Mouse (Mus musculus) erythroblast, adult 5-6 weeks (primary cell): ENCODE measurements around the gene Auts2. TPM values are rescaled to one million over a fixed set of nuclear protein-coding genes. Genes with fewer than 3 reads are reported as not detected.

Experiments
- ATAC-seq: replicated peaks from 2 replicates; pipeline ENCODE4 v1.8.0; 2016; ENCODE audit warnings: moderate number of reproducible peaks, mild to moderate bottlenecking, moderate TSS enrichment, inconsistent platforms; ENCODE audit not compliant: poor library complexity, low FRiP score, severe bottlenecking
- total RNA-seq, 2 experiments: library from RNA; stranded (forward) in 1 of 2; stranded (reverse) in 1 of 2; fragments of 150-400 nt in 1 of 2; fragments of 200-764, 138-1000 nt in 1 of 2; gene quantifications; 2 replicates each; pipeline versions ENCODE4 v1.2.3 to v1.2.4; 2015 to 2017; ENCODE audit warnings: low replicate concordance in 2 of 2

The Auts2 gene
- total RNA-seq, 2 experiments from 2014 or later, result 0.34 to 1.2 TPM

DNA sequence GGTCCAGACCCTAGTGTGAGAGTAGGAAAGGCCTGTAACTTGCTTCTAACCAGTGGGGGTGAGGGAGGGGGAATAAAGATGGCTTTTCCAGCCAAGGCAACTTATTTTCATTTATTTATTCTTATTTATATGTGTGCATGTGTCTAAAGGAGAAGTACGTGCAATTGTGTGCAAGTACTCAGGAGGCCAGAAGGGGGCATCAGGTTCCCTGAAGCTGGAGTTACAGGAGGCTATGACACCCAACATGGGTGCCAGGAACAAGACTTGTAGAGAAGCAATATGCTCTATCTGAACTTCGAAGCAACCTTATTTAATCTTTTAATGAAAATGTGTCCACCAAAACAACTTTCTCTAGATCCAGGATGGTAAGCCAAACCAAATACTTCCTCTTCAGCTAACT lies 39.7 kb downstream of the Auts2 start:
- ATAC-seq, result no peak

- ATAC-seq, result no peak
Measured at GRCm38 (mm10) chr5:132502036-132502435, 41.1 kb downstream of the Auts2 start.

DNA sequence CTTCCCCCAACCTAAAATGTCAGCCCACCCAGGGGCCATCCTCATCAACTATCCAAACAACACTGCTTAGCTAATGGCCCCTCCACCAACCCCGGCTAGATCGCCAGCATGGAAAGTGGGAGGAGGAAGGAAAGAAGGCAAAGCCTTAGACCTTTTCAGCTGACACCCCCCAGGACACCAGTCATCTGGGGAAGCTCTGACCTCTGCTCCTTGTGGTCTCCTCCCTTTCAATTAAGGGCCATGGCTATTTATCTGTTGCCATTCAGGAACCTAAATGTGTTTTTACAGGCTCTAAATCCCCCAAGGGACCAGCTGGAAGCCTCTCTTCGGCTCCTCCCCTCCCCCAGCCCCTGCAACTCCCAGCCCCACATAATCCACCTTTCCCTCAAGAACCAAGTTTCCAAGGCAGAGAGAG lies 42.3 kb downstream of the Auts2 start:
- no peak for ATAC-seq

DNA sequence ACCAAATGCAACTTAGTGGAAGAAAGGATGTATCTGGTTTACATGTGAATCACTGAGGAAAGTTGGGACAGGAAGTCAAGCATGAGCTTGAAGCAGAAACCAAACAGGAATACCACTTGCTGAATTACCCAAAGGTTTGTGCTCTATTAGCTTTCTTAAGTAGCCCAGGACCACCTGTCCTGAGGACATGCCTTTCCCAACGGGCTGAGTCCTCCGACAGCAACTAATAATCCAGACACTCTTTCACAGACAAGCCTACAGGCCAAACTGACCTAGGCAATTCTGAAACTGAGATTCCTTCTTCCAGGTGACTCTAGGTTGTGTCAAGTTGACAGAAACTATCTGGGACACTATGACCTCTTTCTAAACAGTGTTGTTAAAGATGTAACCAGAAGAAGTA lies 44.2 kb downstream of the Auts2 start:
- no peak for ATAC-seq

DNA sequence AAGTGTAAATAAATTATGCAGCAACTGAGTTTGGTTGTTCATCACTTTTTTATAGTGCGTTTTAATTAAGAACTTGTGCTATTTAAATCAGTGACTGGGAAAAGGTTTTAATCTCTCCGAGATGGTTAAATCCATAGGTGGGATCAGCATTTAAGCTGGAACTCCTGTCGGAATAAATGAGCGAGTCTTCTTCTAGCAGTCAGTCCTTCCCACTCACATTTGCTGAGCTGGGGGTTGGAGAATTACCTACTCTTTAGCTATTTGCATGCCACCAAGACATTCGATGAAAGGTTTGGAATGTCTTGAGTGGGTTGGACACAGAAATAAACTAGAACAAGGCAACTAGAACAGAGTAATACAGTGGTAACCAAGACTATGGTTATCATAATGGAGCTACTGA lies 45.1 kb downstream of the Auts2 start:
- no peak for ATAC-seq

DNA sequence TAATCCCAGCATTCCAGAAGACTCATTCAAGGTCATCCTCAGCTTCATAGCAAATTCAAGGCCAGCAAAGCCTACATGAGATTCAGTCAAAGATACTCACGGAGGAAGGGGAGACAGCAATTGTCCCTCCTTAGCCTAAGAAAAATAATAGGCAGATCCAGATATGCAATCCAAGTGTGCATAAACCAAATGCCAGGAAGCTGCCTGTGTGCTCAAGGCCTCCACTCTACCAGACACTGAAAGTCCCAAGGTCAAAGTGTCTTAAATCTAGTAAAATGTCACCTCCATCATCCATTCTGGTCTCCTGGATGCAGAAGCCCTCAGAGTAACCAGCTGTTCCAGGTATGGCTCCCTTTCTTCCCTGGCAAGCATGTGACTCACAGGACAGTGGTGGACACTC lies 50.4 kb downstream of the Auts2 start:
- ATAC-seq, result no peak

GRCm38 (mm10) chr5:132492040-132492439 lies 51.1 kb downstream of the Auts2 start:
- no peak for ATAC-seq

DNA sequence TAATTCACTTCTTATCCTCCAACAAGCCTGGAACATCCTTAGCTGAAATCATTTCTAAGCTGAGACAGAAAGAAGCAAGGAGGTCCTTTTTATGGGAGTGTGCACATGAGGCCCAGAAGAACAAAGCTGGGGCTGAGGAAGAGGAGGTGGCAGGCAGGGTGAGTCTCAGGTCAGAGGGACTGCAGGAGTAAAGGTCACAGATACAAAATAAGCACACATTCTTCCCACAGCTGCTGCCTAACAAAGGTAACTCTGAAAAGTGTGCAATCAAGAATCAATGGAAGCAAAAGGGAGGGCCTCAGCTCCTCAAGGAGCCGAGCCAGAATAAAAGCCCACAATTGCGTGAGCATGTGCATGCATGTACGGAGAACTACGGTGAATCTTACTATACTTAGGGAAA lies 51.6 kb downstream of the Auts2 start:
- no peak for ATAC-seq

DNA sequence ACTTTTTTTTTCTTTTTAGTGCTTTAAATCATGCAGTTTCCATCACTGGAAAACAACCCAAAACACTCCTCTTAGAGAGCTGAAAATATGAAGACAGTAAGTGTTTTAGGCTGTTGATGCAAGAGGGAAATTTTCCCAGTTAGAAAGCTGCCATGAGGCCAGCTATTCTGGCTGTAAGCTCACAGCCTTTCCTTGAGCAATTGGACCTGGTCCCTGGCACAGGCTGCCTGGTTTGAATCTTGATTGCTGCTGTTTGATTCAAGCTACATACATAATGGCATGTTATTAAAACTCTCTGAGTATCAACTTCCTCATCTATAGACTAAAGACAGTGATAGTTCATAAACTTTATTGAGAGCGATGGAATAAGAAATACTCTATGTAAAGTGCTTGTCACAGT lies 52.8 kb downstream of the Auts2 start:
- ATAC-seq, result no peak

DNA sequence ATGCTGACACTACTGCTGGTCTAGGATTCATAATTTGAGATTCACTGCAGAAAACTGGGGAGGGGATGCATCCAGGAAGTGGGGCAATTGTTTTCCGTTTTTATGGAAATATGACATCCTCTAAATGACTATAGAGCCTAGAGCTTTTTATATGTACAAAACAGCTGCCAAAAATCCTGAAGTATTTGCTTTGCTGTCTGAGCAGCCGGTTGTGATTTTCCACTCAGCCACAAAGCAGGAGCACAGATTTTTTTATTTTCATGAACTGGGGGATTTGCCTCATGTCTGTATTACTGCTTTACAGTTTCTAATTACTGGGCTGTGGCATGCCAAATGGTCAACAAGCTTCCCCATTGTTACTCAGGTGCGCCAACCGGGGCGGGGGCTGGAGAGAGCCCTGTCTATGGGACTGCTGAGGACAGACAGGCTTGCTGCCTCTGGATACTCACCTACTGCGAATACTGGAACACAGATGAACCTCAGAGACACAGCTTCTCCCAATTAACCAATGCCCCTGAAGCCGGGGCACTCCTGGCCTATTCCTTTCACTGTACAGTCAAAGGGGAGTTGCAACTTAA lies 53.3 kb downstream of the Auts2 start:
- no peak for ATAC-seq

DNA sequence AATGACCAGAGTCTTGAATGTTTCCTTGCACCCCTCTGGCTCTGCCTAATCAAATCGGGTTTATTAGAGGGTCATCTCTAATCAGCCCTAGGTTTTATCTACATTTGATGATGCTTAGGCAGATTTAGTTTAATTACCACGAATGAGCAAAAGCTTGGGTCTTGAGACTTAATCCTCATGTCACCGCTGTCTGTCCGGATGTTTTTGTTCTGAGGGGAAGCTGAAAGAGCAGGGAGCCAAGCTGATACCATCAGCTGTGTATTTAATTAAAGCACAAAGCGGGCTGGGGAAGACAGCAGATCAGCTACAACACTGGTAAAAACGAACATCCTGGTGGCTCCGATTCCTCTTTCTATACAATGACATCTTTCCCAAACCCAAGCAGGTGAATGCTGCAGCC lies 56.3 kb downstream of the Auts2 start:
- no peak for ATAC-seq

DNA sequence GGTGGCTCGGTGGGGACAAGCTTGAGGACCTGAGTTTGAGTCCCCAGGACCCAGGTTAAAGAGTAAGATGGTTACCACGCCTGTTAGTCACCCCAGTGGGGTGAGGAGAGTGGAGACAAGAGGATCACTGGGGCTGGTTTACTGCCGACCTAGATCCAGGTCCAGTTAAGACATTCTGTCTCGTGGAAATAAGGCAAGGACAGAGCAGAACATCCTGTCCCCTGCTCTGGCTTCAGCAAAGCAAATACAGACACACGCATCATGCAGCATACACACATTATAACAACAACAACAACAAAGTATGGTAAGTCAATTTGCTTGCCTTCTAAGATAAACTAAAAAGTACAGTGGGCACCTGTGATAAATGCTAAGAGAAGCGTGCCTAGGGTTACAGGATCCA lies 57.1 kb downstream of the Auts2 start:
- no peak for ATAC-seq

- ATAC-seq, result no peak
Measured at GRCm38 (mm10) chr5:132485448-132485847, 57.7 kb downstream of the Auts2 start.

- ATAC-seq, result no peak
Measured at GRCm38 (mm10) chr5:132481476-132481875, 61.7 kb downstream of the Auts2 start.

GRCm38 (mm10) chr5:132480461-132480860 lies 62.7 kb downstream of the Auts2 start:
- ATAC-seq, result no peak

DNA sequence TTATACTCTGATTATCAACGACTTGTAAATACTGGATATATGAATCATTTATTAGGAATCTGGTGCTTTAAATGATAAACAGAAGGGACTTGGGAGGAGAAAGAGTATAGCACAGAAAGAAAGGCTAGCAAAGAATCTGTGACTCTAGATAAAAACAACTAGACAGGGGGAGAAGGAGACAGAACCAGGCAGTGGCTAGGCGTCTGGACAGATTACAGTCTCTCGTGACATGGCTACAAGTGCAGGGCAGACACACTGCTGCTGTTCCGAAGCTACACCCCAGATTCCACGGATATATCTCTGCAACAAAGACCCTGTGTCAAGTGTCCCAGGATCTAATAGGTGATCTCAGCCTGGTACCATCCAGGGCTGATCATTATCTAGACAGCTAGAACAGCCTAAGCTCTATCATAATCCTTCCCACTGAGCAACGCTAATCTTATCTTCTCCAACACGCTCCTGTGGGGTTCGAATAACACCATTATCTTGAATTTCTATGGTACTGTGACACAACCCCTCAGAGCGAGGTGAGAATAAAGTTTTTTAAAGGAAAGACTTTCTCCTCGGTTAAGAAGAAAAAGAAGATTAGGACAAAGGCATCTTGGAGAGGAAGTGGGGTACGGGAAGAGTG lies 63.8 kb downstream of the Auts2 start:
- no peak for ATAC-seq

DNA sequence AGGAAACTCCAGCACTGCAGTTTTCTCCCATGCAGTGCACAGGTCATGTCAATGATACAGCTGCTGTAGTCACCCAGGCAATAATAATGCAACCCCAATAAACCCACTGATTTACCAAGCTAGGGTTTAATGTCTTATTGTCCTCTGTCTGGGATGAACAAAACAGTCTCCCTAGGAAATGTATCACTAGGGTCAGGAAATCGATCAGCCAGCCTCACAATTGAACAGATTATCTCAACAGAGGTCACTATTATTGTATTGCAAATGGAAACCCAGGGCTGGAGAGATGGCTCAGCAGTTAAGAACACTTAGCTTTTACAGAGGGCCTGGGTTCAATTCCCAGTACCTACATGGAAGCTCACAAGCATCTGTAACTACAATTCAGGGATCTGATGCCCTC lies 65.6 kb downstream of the Auts2 start:
- ATAC-seq, result no peak

- no peak for ATAC-seq
Measured at GRCm38 (mm10) chr5:132472905-132473321, 70.2 kb downstream of the Auts2 start.

DNA sequence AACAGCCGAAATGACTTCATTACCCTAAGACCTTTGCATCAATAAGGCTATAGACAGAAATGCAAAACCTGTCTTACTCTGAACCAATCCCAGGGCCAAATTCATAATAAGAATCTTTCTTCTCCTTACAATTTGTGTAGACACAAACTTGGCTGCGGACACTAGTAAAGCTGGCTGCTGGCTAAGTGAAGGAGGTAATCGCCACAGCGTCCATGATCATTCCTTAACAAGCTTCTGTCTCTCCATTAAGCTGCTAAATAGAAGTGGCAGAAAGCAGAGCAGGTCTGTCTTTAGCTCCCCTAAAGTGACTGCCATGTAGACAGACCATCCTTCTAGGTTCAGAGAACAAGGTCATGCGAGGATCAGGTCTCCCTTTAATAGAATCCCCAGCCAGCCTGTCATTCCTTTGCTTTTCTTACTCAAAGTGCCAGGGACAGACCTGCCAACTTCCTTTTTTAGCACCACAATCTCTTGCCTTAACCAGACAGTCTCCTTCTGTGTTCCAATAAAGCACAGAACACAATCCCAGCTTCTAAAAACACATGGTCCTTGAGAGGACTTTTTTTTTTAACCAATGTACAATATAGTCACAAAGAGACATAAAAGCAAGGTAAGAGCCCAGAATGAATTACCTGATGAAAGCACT lies 70.8 kb downstream of the Auts2 start:
- no peak for ATAC-seq

GRCm38 (mm10) chr5:132467364-132467743 lies 75.8 kb downstream of the Auts2 start:
- no peak for ATAC-seq
